Mouse (Mus musculus): ENCODE results near the gene AI413582. TPM values are rescaled to one million over a fixed set of nuclear protein-coding genes. Genes with fewer than 3 reads are reported as not detected.

The AI413582 gene
- total and polyA plus RNA-seq, 2 experiments from 2014 or later = 11.1 to 18.5 TPM

- Histone ChIP-seq H3K4me1 (ENCODE audit: control insufficient read depth, insufficient read depth) (peaks cover 20% of the 10 kb centered on the region), H3K27me3 (ENCODE audit: control insufficient read depth, insufficient read depth, low read length) (no peaks in the 10 kb centered on the region), H3K27ac (ENCODE audit: low read depth) (peak overlapping the region; percentile 86; the same call in 1 of the 2 replicates), H3K4me2 (ENCODE audit: low read depth, low read length) (peak overlapping the region; percentile 96), H3K36me3 (replicated peaks; ENCODE audit: control insufficient read depth, insufficient read depth, low read length) (no peaks in the 10 kb centered on the region), H3K9me3 (replicated peaks; ENCODE audit: control insufficient read depth, low read length) (no peaks in the 10 kb centered on the region), H3K9ac (replicated peaks; ENCODE audit: low read depth, low read length) (peak overlapping the region; percentile 3; the same call in 1 of the 2 replicates), H3K4me3 (ENCODE audit: low read depth, low read length) (peak overlapping the region; percentile 81)
- 8% methylated on average over 23 of the region's 39 CpGs for WGBS
- no peak for TF ChIP-seq EP300 (IDR thresholded peaks at IDR 0.05; ENCODE audit: low read depth)
- TF ChIP-seq CTCF (IDR thresholded peaks at IDR 0.05; ENCODE audit: low read depth) = no peak
- DNase-seq (ENCODE audit: low spot score) (no peak), ATAC-seq (ENCODE audit: insufficient read depth, low read depth) (peak; percentile 4; the same call in 1 of the 2 replicates)
Measured at GRCm38 (mm10) chr17:27555075-27555511, 10.5 kb downstream of the AI413582 start.

- 62% methylated on average over 20 of the region's 20 CpGs for WGBS
- no peaks in the 10 kb centered on the region for H3K36me3 ChIP-seq (replicated peaks; ENCODE audit: control insufficient read depth, insufficient read depth, low read length)
- peaks cover 22% of the 10 kb centered on the region for H3K4me1 ChIP-seq (ENCODE audit: control insufficient read depth, insufficient read depth)
- TF ChIP-seq CTCF (IDR thresholded peaks at IDR 0.05; ENCODE audit: low read depth) (no peak), EP300 (IDR thresholded peaks at IDR 0.05; ENCODE audit: low read depth) (no peak)
- ATAC-seq (ENCODE audit: insufficient read depth, low read depth) = no peak
- H3K4me2 ChIP-seq (ENCODE audit: low read depth, low read length) = peak overlapping the region; percentile 96; the same call in 1 of the 2 replicates
- peak overlapping the region; percentile 86; the same call in 1 of the 2 replicates for H3K27ac ChIP-seq (ENCODE audit: low read depth)
- H3K9ac ChIP-seq (replicated peaks; ENCODE audit: low read depth, low read length) = peak overlapping the region; percentile 3; the same call in 1 of the 2 replicates
- H3K4me3 ChIP-seq (ENCODE audit: low read depth, low read length) = peak overlapping the region; percentile 81; the same call in 1 of the 2 replicates
- DNase-seq (ENCODE audit: low spot score) = no peak
- no peaks in the 10 kb centered on the region for H3K27me3 ChIP-seq (ENCODE audit: control insufficient read depth, insufficient read depth, low read length)
- no peaks in the 10 kb centered on the region for H3K9me3 ChIP-seq (replicated peaks; ENCODE audit: control insufficient read depth, low read length)
Measured at GRCm38 (mm10) chr17:27554062-27554960, 11.2 kb downstream of the AI413582 start.

GRCm38 (mm10) chr17:27552215-27553201, 13.0 kb downstream of the AI413582 start:
- H3K4me3 ChIP-seq (ENCODE audit: low read depth, low read length) = no peak overlapping the region
- 73% methylated on average over 23 of the region's 23 CpGs for WGBS
- H3K27ac ChIP-seq (ENCODE audit: low read depth) = no peak overlapping the region
- H3K9ac ChIP-seq (replicated peaks; ENCODE audit: low read depth, low read length) = no peak overlapping the region
- no peak overlapping the region for H3K4me2 ChIP-seq (ENCODE audit: low read depth, low read length)
- H3K36me3 ChIP-seq (replicated peaks; ENCODE audit: control insufficient read depth, insufficient read depth, low read length) = no peaks in the 10 kb centered on the region
- H3K4me1 ChIP-seq (ENCODE audit: control insufficient read depth, insufficient read depth) = peaks cover 12% of the 10 kb centered on the region; the same call in 1 of the 2 replicates
- ATAC-seq (ENCODE audit: insufficient read depth, low read depth) = no peak
- TF ChIP-seq CTCF (IDR thresholded peaks at IDR 0.05; ENCODE audit: low read depth) (no peak), EP300 (IDR thresholded peaks at IDR 0.05; ENCODE audit: low read depth) (no peak)
- no peaks in the 10 kb centered on the region for H3K27me3 ChIP-seq (ENCODE audit: control insufficient read depth, insufficient read depth, low read length)
- no peak for DNase-seq (ENCODE audit: low spot score)
- no peaks in the 10 kb centered on the region for H3K9me3 ChIP-seq (replicated peaks; ENCODE audit: control insufficient read depth, low read length)

GRCm38 (mm10) chr17:27551393-27551940, 14.1 kb downstream of the AI413582 start:
- Histone ChIP-seq H3K4me2 (ENCODE audit: low read depth, low read length) (no peak overlapping the region), H3K36me3 (replicated peaks; ENCODE audit: control insufficient read depth, insufficient read depth, low read length) (no peaks in the 10 kb centered on the region), H3K9me3 (replicated peaks; ENCODE audit: control insufficient read depth, low read length) (no peaks in the 10 kb centered on the region), H3K27ac (ENCODE audit: low read depth) (no peak overlapping the region), H3K9ac (replicated peaks; ENCODE audit: low read depth, low read length) (no peak overlapping the region), H3K4me1 (ENCODE audit: control insufficient read depth, insufficient read depth) (peaks cover 12% of the 10 kb centered on the region; the same call in 1 of the 2 replicates), H3K27me3 (ENCODE audit: control insufficient read depth, insufficient read depth, low read length) (no peaks in the 10 kb centered on the region), H3K4me3 (ENCODE audit: low read depth, low read length) (no peak overlapping the region)
- DNase-seq (ENCODE audit: low spot score) = no peak
- TF ChIP-seq CTCF (IDR thresholded peaks at IDR 0.05; ENCODE audit: low read depth) (no peak), EP300 (IDR thresholded peaks at IDR 0.05; ENCODE audit: low read depth) (no peak)
- no peak for ATAC-seq (ENCODE audit: insufficient read depth, low read depth)
- 72% methylated on average over 10 of the region's 10 CpGs for WGBS

GRCm38 (mm10) chr17:27549234-27549633, 16.3 kb downstream of the AI413582 start:
- ATAC-seq (ENCODE audit: insufficient read depth, low read depth) = 0 out of 2 replicates have a peak, but pooled peaks have one; percentile 13
- Histone ChIP-seq H3K36me3 (replicated peaks; ENCODE audit: control insufficient read depth, insufficient read depth, low read length) (no peaks in the 10 kb centered on the region), H3K4me2 (ENCODE audit: low read depth, low read length) (no peak overlapping the region), H3K9me3 (replicated peaks; ENCODE audit: control insufficient read depth, low read length) (no peaks in the 10 kb centered on the region), H3K4me1 (ENCODE audit: control insufficient read depth, insufficient read depth) (0 out of 2 replicates have a peak, but pooled peaks cover 5% of the 10 kb centered on the region), H3K9ac (replicated peaks; ENCODE audit: low read depth, low read length) (no peak overlapping the region), H3K4me3 (ENCODE audit: low read depth, low read length) (no peak overlapping the region), H3K27ac (ENCODE audit: low read depth) (no peak overlapping the region), H3K27me3 (ENCODE audit: control insufficient read depth, insufficient read depth, low read length) (no peaks in the 10 kb centered on the region)
- TF ChIP-seq CTCF (IDR thresholded peaks at IDR 0.05; ENCODE audit: low read depth) (no peak), EP300 (IDR thresholded peaks at IDR 0.05; ENCODE audit: low read depth) (no peak)
- no peak for DNase-seq (ENCODE audit: low spot score)
- 56% methylated on average over 8 of the region's 8 CpGs for WGBS

All from heart, postnatal 0 days (tissue).